Mouse (Mus musculus) cerebellum, postnatal 14 days (tissue): ENCODE data around the gene Hist1h2ah.

Source experiments
- DNase-seq, 2 experiments: peaks; one replicate each; pipeline ENCODE4 v3.0.0; 2021; ENCODE audit warnings: mixed read lengths in 2 of 2

The Hist1h2ah gene

DNA sequence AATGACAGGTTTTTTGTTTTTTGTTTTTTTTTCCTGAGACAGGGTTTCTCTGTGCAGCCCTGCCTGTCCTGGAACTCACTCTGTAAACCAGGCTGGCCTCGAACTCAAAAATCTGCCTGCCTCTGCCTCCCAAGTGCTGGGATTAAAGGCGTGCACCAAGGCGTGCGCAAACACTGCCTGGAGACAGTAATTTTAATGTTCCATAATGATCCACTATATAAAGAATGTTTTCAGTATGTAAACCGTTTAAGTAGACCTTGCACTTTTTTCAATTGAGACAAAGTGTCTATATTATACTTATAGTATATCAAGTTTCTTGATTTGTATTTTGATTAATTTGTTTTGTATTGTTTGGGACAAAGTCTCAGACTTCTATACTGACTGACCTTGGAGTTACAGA, 4.0 kb upstream of the Hist1h2ah start:
- no peak for DNase-seq

DNA sequence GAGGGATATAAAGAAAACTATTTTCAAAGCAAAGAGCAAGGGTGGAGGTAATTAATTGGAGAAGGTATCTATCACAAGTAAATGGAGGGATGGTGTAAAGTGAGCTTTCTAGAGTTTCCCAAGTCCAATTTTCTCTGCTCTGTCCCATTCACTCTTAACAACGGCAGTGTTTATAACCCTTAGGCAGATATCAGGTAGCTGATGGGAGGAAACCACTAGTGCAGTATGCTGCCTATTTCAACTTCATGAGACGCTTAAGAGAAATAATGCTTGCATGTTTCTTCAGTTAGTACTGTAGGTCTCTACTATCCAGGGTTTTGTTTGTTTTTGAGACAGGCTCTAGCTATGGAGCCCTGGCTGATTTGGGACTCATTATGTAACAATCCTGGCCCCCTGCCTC, 2.0 kb upstream of the Hist1h2ah start:
- DNase-seq: no peak

- no peak for DNase-seq
Observed at GRCm38 (mm10) chr13:22036986-22037385, 1.6 kb upstream of the Hist1h2ah start.

GRCm38 (mm10) chr13:22036149-22036956, 985 bp upstream of the Hist1h2ah start:
- DNase-seq: no peak

GRCm38 (mm10) chr13:22034443-22035266, 713 bp downstream of the Hist1h2ah start:
- no peak for DNase-seq

DNA sequence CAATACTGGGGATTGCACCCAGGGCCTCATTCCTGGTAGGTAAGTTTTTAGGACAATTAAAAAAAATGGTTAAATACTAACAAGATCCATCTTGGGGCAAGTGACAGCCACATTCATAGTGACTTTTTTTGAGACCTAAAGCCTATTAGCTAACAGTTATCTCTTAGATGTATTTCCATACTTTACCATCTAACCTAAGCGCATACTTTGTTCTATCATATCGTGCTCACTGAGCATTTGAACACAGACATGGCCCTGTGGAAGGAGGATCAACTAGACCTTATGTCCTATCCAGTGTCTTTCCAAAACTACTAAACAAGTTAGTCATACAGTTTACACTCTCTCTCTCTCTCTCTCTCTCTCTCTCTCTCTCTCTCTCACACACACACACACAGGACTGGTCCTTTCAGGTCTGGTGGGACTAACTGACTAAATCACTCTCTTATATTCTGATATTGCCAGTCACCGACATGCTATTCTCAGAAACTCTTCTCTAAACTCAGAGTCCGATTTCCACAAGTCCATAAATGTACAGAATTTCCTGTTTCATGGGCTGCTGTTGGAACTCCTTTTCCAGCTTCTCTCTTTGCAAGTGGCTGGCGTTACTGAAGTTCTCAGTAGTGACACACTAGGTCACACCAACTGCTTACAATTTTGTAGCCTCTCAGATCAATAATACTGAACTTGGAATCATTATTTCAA, 1.5 kb downstream of the Hist1h2ah start:
- no peak for DNase-seq

- DNase-seq: peak; percentile 30 to 46
Observed at GRCm38 (mm10) chr13:22030493-22030892, 4.9 kb downstream of the Hist1h2ah start.

- DNase-seq: peak; percentile 34 to 39
Observed at GRCm38 (mm10) chr13:22029928-22030327, 5.4 kb downstream of the Hist1h2ah start.

DNA sequence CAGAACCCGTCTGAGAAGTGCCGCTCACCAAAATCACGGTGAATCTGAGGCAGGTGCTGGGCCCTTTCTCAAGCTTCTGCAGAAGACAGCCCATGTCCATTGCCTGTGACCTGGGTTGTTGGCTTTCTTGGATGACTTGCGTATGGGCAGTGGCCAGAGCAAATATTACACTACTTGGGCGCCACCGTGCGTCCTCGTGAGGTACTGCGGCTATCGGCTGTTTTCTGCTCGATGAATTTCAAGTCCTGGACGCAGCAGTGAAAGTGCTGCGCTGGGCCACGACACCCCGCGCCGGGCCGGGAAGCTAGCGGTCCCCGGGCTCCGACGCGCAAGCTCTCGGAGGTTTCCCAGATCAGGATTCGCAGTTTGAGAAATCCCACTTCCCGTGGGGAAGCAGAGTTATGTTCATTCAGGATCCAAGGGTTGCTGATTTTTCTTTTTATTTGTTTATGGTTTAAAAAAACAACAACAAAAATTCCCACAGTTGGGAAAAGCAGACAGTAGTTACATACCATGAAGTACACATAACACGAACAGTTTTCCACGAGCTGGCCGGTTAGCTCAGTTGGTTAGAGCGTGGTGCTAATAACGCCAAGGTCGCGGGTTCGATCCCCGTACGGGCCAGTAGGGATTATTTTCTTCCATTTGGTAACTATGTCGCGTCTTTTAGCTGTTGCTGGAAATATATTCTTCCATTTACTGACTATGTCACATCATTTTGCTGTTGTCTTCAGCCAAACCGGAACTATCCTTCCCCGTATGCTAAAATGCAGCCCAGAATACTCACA, 6.5 kb downstream of the Hist1h2ah start:
- peak; percentile 98 for DNase-seq

- DNase-seq: peak; percentile 92 to 93
Observed at GRCm38 (mm10) chr13:22026058-22027031, 9.0 kb downstream of the Hist1h2ah start.

DNA sequence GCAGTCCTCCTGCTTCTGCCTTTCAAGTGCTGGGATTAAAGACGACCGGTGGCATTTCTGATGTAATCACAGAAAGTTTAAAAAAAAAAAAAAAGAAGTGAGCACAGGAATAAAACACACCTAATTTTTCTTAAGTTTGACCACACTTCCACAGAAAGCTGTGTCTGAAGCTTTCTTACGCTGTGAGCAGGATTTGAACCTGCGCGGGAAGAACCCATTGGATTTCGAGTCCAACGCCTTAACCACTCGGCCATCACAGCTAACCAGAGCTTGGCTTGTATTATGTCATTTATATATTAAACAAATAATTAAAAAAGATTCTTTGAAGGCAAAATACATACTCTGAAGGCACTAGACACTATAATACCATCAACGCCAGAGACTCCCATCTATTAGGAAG, 13.1 kb downstream of the Hist1h2ah start:
- peak; percentile 83 to 88 for DNase-seq

DNA sequence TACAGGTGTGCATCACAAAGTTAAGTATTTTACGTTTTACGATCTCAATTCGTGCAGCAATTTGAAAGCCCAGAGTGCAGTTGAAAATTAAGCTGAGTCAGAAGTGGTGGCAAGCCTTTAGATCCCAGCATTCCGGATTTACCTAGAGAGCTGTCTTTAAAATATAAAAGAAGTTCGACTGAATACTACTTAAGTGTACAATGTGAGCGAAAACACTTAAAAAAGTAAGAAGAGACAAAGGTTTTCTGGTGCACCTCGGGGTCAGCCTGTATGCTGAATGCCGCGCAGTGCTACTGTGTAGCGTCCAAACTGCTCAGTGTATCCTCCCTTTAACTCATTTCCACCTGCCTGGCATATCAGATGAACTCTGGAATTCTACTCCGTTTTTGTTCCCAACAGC, 13.8 kb downstream of the Hist1h2ah start:
- DNase-seq: no peak

- DNase-seq: peak; percentile 68 to 77
Observed at GRCm38 (mm10) chr13:22020901-22021339, 14.4 kb downstream of the Hist1h2ah start.

- peak in 1 of 2 experiments; percentile 36 for DNase-seq
Observed at GRCm38 (mm10) chr13:22019934-22020835, 15.2 kb downstream of the Hist1h2ah start.

DNA sequence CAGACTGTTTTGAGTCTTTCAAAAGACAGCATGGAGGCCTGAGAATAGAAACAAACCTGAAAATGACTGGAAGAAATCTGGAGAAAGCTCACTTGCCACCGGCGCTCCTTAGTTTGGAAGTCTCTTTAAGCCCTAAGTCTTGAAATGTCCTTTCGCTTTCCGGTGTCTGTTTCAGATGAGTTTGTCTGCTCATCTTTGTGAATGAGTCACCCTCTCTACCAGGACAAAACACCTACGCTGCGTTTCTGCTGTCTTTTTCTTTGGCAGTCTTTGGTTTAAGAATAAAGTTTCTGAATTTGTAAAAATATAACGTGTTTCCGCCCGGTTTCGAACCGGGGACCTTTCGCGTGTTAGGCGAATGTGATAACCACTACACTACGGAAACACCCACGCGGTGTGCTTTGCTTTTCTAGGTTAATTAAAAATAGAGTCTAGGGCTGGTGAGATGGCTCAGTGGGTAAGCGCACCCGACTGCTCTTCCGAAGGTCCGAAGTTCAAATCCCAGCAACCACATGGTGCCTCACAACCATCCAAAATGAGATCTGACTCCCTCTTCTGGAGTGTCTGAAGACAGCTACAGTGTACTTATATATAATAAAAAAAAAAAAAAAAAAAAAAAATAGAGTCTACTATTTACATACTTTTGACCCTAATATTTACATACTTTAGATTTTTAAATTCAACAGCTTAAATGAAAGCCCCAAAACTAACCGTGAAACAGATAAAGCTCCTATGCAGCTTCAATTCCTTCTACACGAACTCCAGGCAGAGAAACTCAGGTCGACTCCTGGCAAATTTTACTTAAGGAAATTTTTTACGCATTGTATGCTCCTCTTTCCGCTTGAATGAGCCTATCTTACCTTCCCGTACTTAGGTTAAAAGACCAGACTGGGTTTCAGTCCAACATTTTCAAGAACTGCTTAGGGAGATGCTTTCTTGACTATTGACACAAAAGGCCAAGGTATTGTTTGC, 19.6 kb downstream of the Hist1h2ah start:
- DNase-seq: peak; percentile 71 to 82

- DNase-seq: peak; percentile 28 to 42
Observed at GRCm38 (mm10) chr13:22014411-22014845, 20.9 kb downstream of the Hist1h2ah start.

- DNase-seq: no peak
Observed at GRCm38 (mm10) chr13:22013716-22014115, 21.7 kb downstream of the Hist1h2ah start.

DNA sequence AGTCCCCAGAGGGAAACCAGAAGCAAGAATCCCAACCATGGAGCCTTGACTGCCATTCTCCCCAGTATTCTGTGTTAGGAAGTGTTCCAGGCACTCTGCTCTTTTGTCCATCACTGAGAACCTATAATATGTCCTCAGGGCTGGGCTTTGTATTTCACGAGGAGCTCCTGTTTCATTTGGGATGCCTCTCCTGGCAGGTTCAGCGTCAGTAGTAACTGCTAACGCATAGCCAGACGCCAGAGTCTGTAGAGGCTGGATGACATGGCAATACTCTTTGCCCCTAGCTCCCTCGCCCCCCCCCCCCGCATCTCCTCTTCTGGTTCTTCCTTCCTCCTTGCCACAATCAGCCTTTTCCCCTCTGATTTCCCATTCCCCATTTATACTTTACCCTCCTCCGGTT, 25.7 kb downstream of the Hist1h2ah start, which contains the start of gene Prss16:
TSS of gene Prss16 (minus strand) at position 101 of the 400 bp plus-strand sequence.
- no peak for DNase-seq
